Mouse (Mus musculus) embryo, embryonic 10 days (tissue): ENCODE data around the gene Slc15a5.
A peak's percentile ranks its signal among the peaks of the same experiment; 100 is the strongest.

Experiments used
- DNase-seq: peaks from one replicate; pipeline ENCODE4 v3.0.0-alpha.2; 2015; ENCODE audit warnings: low spot score

Gene Slc15a5

DNA sequence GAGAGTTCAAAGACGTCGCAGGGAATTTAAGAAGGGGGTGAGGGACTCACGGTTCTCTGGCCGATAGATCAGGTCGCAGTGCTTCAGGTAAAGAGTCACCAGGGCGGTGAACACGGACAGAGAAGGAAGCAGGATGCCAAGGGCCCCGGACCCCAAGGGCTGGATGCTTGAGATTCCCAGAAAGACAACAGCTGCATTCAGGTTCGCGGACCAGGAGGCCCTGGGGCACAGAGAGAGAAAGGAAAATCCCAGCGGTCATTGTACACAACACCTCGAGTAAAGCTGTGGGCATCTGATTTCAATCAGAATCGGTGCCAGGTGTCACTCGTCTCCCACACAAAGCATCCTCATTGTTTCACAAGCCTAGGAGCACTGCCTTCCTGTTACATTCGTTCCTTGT is 24.1 kb downstream of the Slc15a5 start:
- peak; percentile 17 for DNase-seq

DNA sequence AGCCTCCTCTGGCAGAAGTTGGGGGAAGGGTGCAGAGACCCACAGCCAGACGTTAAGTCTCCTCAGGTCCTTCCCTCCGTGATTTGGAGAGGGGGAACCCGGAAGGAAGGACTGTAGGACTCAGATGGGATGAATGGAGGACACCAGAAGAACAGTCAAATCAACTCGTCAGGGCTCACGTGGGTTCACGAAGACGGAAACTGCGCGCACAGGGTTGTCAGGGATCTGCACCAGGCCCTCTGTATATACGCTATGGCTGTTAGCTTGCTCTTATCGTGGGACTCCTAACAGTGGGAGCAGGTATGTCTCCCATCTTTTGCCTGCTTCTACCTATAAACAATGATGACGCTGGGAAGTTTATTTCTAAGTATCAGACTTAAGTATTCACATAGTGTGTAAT is 24.8 kb downstream of the Slc15a5 start:
- no peak for DNase-seq

DNA sequence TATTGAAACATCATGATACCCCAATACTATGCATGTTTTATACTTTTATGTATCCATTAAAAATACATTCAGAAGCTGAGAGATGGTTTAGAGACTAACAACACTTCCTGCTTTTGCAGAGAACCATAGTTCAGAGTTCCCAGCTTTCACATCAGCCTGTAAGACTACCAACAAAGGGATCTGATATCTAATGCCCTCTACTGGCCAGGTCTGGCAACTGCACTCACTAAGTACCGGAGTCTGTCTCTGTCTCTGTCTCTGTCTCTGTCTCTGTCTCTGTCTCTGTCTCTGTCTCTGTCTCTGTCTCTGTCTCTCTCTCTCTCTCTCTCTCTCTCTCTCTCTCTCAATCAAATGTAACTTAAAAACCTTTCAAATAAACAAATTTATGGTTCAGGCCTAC is 25.6 kb downstream of the Slc15a5 start:
- peak; percentile 59 for DNase-seq

DNA sequence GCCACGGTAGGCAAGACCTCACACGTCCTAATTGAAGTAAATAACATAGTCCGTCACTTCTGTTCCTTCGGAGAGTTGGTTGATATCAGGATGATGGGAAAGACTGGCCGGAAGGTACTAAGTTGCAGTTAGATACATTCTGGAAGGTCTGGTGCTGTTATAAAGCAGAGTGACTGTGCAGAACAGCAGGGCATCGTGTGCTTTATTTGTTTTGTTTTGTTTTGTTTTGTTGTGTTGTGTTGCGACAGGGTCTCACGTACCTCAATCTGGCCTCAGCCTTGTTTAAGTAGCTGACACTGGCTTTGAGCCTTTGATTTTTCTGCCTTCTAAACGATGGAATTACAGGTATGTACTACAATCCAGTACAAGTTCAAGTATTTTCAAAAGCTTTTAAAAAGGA is 26.0 kb downstream of the Slc15a5 start:
- no peak for DNase-seq

DNA sequence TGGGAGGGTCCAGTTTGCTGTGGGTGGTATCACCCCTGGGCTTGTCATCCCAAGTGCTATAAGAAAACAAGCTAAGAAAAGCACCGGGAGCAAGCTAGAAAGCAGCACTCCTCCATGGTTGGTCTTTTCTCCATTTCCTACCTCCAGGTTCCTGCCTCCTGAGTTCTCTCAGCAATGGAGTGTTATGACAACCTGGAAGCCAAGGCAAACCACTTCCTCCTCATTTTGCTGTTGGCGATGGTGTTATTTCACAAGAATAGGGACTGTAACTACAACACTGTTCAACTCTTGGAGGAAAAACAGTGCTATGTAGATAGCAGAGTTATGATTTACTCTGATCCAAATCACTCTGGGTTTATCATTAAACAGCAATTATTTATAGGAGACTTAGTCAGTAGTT is 34.4 kb downstream of the Slc15a5 start:
- no peak for DNase-seq

DNA sequence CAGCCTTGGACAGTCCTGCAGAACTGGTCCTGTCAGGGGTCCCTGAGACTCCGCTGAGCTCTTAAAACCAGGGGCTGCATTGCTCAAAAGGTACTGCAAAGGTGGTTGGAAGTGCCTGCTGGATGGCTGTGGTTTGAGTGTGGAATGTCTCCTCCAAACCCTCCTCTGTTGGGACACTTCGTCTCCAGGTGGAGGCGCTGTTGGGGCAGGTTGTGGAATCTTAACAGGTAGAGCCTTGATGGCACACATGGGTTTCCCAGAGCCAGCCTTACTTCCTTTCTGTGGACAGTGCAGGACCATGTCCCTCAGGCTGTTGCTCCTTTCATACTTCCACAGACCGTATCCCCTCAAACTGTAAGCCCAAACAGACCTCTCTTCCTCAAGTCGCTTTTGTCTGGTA is 36.8 kb downstream of the Slc15a5 start:
- DNase-seq: no peak

DNA sequence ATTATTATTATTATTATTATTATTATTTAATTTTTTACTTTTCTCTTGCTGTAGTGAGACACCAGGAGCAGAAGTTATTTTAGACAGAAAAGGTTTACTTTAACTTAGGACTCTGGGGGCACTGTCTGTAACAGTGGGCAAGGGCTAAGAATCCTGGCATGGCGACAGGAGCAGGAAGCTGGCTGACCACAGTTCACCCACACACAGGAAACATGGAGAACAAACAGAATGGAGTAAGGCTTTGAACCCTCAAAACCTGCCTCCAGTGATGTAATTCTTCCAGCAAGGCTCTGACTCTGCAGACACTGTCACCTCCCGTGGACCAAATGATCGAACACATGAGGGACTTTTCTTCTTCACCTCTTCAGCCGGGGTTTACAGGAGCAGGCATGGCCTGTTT is 37.9 kb downstream of the Slc15a5 start:
- DNase-seq: no peak

DNA sequence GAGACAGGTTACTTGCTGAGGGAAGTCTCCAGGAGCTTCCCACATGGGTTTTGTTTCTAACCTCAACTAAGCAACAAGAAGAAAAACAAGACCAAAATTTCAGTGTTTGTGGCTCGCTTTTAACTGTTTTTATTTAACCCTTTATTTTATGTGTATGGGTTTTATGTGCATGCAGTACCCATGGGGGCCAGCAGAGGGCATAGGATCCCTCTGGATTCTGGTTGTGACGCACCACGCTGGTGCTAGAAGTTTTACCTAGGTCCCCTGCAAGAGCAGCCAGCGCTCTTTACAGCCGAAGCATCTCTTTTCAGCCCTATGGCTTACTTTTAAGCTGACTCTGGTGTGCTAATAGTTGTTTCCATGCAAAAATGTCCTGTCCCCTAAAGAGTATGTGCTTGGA is 42.1 kb downstream of the Slc15a5 start:
- DNase-seq: no peak

DNA sequence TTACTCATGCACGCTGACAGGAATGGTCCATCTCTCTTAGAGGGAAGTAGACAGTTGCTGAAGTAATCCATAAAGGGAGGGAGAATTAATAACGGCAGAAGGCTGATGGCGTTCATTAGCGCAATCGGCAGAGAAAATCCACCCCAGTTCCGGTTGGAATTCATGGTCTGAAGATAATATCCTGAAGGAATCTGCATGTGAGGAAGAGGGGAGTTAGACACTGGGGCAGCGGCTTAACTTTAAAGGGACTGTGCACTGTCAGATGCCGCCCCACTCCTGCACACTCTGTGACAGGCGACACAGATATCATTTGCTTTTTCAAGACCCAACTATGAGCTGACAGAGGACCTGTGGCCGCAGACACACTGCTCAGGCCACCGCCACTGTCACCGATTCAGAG is 42.8 kb downstream of the Slc15a5 start:
- DNase-seq: no peak

DNA sequence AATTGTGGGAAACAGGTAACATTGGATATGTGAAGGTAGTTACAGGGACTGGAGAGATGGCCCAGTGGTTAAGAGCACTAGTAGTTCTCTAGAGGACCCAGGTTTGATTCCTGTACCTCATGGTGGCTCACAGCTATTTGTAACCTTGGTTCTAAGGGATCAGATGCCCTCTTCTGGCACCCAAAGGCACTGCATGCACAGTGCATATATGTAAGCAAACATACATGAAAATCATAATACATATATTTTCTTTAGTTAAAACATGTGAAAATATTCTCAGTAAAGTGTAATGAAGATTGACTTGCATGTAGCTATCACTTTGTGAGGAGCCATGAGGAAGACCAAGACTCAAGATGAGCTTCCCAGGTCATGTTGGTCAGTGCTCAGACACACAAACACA is 62.8 kb downstream of the Slc15a5 start:
- no peak for DNase-seq

DNA sequence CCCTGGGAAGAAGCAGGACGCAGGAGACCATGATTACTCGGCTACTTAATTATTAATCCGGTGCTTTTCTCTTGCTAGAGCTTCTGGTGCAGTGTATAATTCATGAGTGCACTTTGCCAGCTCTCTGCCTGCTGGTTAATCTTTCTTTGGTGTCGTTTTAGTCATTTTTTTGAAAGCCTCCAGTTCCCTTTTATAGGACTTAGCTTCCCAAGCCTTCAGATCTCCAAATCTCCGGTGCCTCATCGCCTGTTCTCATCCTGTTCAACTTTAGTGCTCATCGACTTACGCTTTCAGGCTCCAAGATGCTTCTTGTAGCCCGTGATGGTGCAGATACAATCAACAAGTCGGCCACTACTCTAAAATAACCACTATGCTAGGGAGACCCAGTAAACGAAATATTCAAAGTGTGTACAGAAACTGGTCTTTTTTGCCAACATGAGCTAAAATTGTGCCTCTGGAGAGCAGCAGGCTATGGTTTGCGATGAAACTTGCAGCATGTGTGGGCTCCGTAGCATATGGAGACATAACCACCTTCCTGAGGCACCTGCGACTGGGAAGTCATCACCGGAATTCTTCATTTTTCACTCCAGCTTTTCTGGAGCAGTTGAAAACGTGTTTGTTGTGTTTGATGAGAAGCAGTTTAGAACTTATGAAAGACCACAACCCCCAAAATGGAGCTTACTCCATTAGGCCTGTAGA is 64.6 kb downstream of the Slc15a5 start:
- no peak for DNase-seq

DNA sequence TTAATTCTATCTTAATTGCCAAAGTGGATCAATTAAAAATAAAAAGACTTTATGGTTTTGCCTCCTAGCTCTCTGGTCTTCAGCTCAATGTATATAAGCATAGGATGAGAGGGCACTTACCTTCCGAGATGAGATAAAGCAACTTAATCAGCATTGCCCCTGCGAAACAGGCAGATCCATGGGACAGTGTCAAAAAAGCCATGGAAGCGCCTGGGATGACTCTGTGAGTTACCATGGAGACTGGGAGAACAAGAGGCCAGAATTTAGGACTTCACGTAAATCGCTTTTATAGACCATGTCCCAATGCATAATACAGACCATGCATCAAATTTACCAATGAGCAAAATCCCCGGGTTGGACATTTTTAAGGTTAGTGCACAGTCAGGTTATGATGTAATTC is 67.8 kb downstream of the Slc15a5 start:
- no peak for DNase-seq

DNA sequence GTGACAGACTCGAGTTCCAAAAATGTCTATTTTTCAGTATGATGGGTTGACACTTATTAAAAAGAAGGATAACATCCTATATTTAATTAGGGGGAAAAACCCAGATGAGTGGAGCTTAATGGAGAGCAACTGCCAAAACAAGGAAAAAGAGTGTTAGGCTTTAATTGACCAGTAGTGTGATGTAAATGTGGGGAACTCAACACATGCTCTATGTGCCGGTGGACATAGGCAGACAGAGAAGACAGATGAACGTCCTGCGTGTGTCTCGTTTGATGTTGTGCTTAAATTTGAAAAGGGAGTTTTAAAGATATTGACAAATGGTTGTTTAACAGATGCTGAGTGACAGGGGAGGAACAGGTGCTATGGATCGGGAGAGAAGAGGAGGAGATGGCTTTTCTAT is 72.0 kb downstream of the Slc15a5 start:
- no peak for DNase-seq

DNA sequence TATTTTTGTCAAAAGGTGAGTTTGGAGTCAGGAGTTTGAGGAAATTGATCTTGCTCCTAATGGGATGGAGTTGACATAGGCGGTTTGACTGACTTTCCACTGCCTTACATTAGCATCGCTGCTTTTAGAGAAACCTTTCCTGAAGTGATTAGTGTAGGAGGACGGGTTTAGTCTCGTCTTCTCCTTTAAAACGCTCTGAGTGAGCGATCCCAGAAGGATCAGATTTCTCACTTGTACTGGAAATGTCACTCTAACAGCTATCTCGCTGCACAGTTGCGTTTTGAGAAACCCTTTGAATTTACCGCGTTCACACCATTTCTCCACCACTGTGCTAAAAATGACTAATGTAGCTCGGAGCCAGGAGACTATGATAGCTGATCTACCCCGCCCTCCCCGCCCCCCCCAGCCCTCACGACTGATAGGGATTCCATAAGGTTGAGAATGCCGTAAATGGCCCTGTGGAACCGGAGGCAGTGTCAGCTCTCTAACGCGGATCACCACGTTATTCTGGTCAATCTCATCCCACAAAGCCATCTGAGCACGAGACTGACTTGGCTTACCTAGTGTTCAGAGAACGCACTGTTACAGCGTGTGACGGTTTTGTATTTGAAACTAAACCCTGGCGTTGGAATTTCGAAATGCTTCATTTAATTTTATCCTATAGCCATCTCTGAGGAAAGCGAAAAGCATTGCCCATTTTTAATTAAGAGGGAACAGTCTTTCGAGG is 73.0 kb downstream of the Slc15a5 start:
- DNase-seq: no peak

DNA sequence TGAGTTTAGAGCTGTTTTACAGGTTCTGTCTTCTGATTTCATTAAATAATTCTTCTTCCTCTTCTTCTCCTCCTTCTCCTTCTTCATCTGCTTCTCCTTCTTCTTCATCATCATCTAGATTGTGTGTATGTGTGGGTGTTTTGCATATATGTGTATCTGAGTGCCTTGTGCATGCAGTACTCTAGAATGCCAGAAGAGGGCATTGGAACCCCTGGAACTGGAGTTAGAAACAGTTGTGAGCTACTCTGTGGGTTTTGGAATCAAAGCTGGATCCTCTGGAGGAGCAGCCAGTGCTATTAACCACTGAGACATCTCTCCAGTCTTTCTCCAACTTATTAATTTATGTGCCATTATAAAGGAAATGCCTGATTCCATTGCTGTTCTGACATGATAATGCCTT is 89.9 kb downstream of the Slc15a5 start:
- no peak for DNase-seq

DNA sequence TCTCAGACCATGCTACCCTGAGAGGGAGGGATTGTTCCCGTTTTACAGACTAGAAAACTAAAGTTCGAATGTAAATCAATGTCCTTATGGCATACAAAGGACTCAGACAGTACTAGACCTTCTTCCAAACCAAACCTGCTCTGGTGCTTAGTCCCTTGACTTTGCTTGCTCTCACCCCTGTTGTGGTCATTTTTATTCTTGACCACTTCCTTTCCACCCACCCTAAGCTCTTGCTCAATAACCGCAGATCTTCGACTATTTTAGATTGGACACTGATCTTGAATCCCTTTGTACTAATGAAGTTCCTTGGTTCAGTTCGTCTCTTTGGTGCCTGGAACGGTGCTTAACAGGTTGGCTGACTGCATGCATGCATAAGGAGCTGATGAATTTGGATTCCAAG is 94.5 kb downstream of the Slc15a5 start:
- DNase-seq: no peak

DNA sequence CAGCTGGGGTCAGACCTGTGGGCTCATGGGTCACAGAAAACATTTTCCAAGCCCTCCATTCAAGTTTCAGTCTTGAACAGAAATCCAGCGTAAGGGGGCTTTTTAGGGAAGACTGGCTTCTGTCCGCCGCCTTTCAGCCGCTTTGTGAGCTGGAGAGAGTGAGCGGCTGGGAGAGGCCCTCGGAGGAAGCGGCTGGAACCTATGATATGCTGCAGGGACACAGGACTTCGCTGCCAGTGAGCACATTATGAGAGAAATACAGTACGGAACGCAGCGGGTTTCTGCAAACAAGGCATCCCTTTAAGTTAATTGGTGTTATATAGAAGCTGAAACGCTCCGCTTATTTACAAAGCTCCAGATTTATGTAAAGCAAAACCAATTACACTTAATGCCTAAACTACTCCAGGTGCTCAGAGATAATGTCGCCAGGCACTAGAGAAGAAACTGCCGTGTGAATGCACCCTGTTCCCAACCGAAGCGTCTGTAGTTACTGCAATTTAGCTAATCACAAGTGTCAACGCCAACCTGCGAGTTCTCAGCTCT is 97.5 kb downstream of the Slc15a5 start:
- peak; percentile 33 for DNase-seq

DNA sequence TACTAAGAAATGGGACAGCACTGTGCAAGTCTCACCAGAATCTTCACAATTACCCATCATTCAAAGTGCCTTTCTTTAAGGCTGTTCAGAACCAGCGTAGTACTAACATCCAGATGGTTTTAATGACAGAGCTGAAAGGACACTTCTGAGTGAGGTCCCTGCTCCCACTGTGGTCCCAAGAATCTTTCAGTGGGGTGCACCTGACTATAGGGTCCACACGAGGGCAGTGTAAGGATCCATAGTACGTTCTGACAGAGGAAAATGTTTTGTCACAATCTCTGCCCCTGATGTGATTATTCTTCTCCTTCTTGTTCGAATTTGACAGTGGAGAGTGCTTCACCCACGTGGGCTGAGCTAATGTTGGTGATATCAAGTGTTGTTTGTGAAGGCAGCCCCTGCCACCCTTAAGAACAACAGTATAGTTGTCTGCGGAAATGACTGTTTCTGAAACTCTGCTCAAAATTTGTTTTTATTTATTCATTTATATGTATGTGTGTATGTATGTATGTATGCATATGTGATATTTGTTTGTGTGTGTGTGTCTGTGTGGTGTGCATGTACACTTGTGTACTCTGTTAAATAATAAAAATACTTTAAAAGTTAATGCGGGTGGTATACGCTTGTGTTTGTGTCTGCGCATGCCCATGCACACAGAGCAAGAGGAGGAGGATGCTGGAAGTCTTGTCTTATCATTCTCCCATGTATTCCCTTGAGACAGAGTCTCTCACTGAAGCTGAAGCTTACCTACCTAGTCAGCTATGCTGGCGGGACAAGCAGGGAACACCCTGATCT is 98.6 kb downstream of the Slc15a5 start:
- DNase-seq: peak; percentile 34

DNA sequence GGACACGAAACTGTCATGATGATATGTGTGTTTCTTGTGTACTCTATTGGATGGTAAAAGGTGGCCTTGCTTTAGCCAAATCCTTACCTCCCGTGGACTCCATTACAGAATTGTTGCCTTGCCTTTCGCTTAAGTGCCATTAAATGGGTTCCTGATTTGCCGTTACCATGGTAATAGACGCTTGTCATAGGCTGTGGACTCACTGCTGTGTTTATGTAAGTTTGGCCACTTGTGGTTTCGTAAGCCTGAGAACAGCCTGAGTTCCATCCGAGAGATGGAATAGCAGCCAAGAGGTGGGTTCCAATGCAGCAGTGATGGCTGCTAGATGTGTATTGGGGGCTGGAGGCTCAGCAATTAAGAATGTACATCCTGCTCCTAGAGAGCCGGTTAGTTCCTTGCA is 99.3 kb downstream of the Slc15a5 start:
- no peak for DNase-seq

DNA sequence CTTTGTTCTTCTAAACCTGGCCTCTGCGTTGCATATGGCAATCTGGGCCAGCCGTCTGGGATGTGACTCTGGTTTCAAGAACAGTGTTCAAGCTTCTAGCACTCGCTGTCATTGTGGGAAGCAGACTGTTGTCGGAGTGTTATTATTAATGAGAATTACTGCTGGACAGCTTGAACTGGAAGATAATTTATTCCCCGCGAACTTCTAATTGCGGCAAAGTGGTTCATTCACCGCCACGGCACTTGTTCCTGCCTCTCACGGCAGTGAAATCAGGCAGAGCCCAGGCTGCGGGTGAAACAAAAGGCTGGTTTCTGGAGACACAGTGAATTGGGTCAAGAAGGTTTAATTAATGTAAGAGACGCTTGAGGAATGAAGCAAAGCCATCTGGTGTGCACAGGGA is 99.9 kb downstream of the Slc15a5 start:
- DNase-seq: no peak

DNA sequence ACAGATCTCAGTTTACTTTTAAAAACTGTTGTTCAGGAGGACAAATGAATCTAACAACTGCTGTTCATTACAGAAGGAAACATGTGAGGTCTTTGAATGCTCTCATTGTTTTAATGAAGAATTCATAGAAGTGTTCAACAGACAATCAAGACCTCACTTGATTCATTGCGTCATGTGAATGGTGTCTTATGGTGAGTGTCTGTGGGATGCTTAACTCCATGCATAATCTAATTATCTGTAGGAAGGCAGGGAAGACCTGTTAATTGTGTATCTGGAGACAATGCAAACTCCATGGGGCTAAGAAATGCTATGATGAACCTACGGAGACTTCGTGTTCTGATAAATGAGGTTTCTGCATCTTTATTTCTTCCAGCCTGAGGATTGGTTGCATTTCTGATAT is 103.7 kb downstream of the Slc15a5 start:
- DNase-seq: no peak

DNA sequence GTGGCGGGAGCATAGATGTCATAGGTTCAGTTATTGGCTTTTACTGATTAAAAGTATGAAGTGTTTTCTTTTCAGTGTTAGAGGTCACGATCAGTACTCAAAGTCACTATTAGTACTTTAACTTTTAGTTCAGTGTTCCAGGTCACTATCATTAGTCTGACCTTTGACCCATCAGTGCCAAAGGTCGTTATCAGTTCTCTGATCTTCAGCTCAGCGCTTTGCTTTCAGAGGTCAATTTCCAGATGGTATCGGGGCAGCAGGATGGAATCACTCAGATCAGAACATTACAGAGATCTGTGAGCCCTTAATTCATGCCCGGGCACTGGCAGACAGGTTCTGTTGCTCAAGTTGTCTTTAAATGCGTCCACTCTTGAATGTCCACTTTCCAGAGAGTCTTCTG is 116.0 kb downstream of the Slc15a5 start:
- DNase-seq: peak; percentile 74

DNA sequence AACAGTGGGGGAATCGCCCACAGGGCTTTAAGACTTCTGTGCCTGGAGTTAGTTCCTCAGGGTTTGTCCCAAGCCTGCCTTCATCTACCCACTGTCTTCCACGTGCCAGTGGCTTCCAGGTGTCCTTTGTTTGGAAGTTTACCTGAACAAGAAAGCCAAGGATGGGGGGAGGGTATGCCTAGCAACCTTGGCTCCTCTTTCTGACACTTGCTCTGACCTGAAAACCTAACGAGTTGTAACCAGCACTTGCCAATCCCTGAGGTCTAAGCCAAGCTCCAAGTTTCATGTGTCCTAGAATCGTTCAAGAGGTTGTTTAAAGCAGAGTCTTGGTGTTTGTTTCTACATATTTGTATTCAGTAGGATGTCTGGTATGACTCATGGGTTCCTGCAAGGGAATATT is 116.9 kb downstream of the Slc15a5 start:
- DNase-seq: no peak
